Mouse (Mus musculus) heart, postnatal 0 days (tissue): Measurements from ENCODE around the gene Gps2.

Source experiments
- CTCF ChIP-seq: IDR thresholded peaks from 2 replicates; pipeline ENCODE4 v1.5.1; 2016; ENCODE audit warnings: antibody characterized with exemption, control low read depth, low read depth
- EP300 ChIP-seq: IDR thresholded peaks from 2 replicates; pipeline ENCODE4 v1.6.1; 2016; ENCODE audit warnings: antibody characterized with exemption, low read depth

- TF ChIP-seq CTCF (no peak), EP300 (no peak)
Observed at GRCm38 (mm10) chr11:69909174-69909573, 4.5 kb upstream of the Gps2 start.
